Mouse (Mus musculus): ENCODE measurements around the gene Hcls1.

Gene Hcls1

GRCm38 (mm10) chr16:36987399-36987798 lies 52.6 kb downstream of the Hcls1 start:
- no peak for DNase-seq (ENCODE audit: extremely low read depth, low read depth, low spot score)

DNA sequence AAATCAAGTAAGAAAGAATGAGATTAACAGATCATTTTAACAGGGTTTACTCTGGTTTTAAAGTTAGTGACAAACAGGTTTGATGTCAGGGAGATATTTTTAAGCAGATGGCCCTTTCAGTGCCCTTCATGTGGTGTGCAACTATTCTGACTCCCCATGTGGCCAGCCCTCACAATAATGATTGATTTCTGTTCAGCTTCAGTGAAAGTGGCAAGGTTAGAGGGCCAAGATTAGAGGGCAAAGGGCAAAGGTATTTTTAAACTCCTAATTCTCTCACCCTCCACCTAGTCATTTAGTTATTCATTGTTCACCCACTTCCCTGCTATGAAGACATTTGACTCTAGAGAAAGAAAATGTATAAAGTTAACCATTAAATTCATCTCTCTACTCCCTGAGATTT lies 53.3 kb downstream of the Hcls1 start:
- DNase-seq (ENCODE audit: extremely low read depth, low read depth, low spot score), result no peak

GRCm38 (mm10) chr16:36989493-36989892 lies 54.7 kb downstream of the Hcls1 start:
- DNase-seq (ENCODE audit: extremely low read depth, low read depth, low spot score), result no peak

GRCm38 (mm10) chr16:36989999-36990625 lies 55.3 kb downstream of the Hcls1 start, which contains the start of gene Fbxo40:
TSS of gene Fbxo40 (minus strand) at chr16:36990467.
- no peak for DNase-seq (ENCODE audit: extremely low read depth, low read depth, low spot score)

GRCm38 (mm10) chr16:36997650-36998049 lies 62.9 kb downstream of the Hcls1 start:
- DNase-seq (ENCODE audit: extremely low read depth, low read depth, low spot score), result no peak

GRCm38 (mm10) chr16:36999366-36999972 lies 64.7 kb downstream of the Hcls1 start:
- no peak for DNase-seq (ENCODE audit: extremely low read depth, low read depth, low spot score)

DNA sequence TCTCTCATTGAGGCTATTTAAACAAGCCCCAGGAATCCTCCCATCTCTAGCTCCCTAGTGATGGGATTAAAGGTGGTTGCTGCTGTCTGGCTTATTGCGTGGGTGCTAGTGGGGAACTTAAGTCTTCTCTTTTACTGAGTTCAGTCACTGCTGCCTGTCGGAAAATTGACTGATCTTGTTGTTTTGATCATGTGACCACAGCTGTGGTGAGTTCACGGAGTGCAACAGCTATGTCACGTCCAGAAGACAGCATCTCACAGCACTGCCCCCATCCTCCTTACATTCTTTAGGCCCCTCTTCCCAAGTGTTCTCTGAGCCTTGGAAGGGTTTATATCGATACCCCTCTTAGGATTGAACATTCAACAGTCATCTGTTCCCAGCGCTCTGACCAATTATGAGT lies 74.5 kb downstream of the Hcls1 start:
- DNase-seq (ENCODE audit: extremely low read depth, low read depth, low spot score), result no peak

DNA sequence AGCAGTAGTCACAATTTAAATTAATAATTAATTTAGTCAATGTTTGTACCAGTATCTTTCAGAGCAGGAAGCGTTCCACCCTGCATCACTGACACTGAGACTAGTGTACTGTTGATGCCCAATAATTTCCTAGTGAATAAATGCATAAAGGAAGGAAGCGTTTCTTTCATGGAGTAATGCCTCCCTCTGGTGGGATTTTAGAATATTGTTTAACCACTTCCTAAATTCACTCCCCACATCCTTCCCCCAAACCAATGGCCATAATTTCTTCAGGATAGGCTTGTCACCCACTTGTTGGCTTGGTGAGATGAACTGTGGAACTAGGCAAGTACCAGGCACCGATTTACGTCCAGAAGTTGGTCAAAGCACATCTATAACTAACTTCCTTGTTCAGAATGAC lies 75.6 kb downstream of the Hcls1 start:
- DNase-seq (ENCODE audit: extremely low read depth, low read depth, low spot score), result no peak

- peak; percentile 30 for DNase-seq (ENCODE audit: extremely low read depth, low read depth, low spot score)
Measured at GRCm38 (mm10) chr16:37011061-37011921, 76.5 kb downstream of the Hcls1 start, which contains the start of gene Polq. TSS of gene Polq (plus strand) at chr16:37011786.

DNA sequence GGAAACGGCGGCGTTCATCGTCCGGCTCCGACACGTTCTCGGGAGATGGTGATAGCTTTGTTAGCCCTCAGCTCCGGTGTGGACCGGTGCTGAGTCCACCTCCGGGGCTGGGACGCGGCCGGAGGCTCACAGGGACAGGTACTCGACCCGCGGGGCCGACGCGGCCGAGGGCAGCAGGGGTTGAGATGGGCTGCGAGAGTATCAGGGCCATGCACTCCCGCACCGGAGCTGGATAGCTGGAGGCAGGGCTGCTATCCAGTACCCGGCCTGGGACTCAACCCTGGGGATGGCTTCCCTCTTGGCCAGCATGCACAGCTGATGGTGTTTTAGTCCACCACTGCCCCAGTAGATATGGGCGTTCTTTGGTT lies 77.1 kb downstream of the Hcls1 start:
- DNase-seq (ENCODE audit: extremely low read depth, low read depth, low spot score), result no peak

GRCm38 (mm10) chr16:37012336-37012735 lies 77.6 kb downstream of the Hcls1 start:
- DNase-seq (ENCODE audit: extremely low read depth, low read depth, low spot score), result no peak

Data from fat pad, adult 2 months (tissue).